Mouse (Mus musculus) liver, embryonic 14.5 days (tissue): Measurements from ENCODE around the gene Arhgap22. TPM values are rescaled to one million over a fixed set of nuclear protein-coding genes. Genes with fewer than 3 reads are reported as not detected.

Experiments used
- ATAC-seq: fragments of 200-750 bp; cut with Nextera tagmentation; 2 replicates; pipeline ENCODE4 v1.8.0; 2017; ENCODE audit warnings: moderate number of reproducible peaks, mild to moderate bottlenecking, moderate library complexity; ENCODE audit not compliant: insufficient read depth
- DNase-seq, 3 experiments: peaks; one replicate each; pipeline ENCODE4 v3.0.0-alpha.2; 2012 to 2013; ENCODE audit warnings: low read depth in 3 of 3, low spot score in 3 of 3
- H3K27ac ChIP-seq: fragments of 300-500 bp; sonication (generic); 2 replicates; pipeline ENCODE4 v1.5.1; 2014; ENCODE audit warnings: moderate library complexity, mild to moderate bottlenecking, control low read depth, inconsistent platforms
- H3K27me3 ChIP-seq: fragments of 300-500 bp; sonication (generic); 2 replicates; pipeline ENCODE4 v1.6.1; 2014; ENCODE audit warnings: mild to moderate bottlenecking, low read length, moderate library complexity; ENCODE audit not compliant: control insufficient read depth, insufficient read depth
- H3K36me3 ChIP-seq: fragments of 300-500 bp; sonication (generic); replicated peaks from 2 replicates; pipeline ENCODE4 v1.6.1; 2014; ENCODE audit warnings: low read depth; ENCODE audit not compliant: control insufficient read depth, insufficient read depth
- H3K4me1 ChIP-seq, 2 experiments: fragments of 200-500 bp in 1 of 2; fragments of 300-500 bp in 1 of 2; sonication (generic) in 1 of 2; replicated peaks; 2 replicates each; pipeline ENCODE4 v1.6.1; 2012 to 2014; ENCODE audit warnings: antibody characterized with exemption in 1 of 2, inconsistent platforms in 1 of 2, low read length in 1 of 2; ENCODE audit not compliant: control insufficient read depth in 2 of 2, insufficient read depth in 2 of 2
- H3K4me2 ChIP-seq: fragments of 300-500 bp; sonication (generic); 2 replicates; pipeline ENCODE4 v1.6.1; 2014; ENCODE audit warnings: low read depth, mild to moderate bottlenecking, control low read depth, moderate library complexity
- H3K4me3 ChIP-seq, 2 experiments: fragments of 200-500 bp in 1 of 2; fragments of 300-500 bp in 1 of 2; sonication (generic) in 1 of 2; 2 replicates each; pipeline ENCODE4 v1.5.1; 2012 to 2014; ENCODE audit warnings: low read depth in 2 of 2, low read length in 2 of 2, mild to moderate bottlenecking in 2 of 2, control low read depth in 1 of 2, inconsistent platforms in 1 of 2, moderate library complexity in 1 of 2; ENCODE audit not compliant: insufficient read depth in 1 of 2
- H3K9ac ChIP-seq: fragments of 300-500 bp; sonication (generic); replicated peaks from 2 replicates; pipeline ENCODE4 v1.6.1; 2014; ENCODE audit warnings: mild to moderate bottlenecking, control low read depth, moderate library complexity
- H3K9me3 ChIP-seq: fragments of 300-500 bp; sonication (generic); 2 replicates; pipeline ENCODE4 v1.6.1; 2016; ENCODE audit warnings: low read length, mixed read lengths; ENCODE audit not compliant: control insufficient read depth
- CTCF ChIP-seq: IDR thresholded peaks from 2 replicates; pipeline ENCODE4 v1.5.1; 2016; ENCODE audit warnings: antibody characterized with exemption, low read depth, control low read depth
- EP300 ChIP-seq: IDR thresholded peaks from 2 replicates; pipeline ENCODE4 v1.6.1; 2016; ENCODE audit warnings: antibody characterized with exemption, low read depth
- WGBS: fragments of 180-500 bp; shearing (Covaris S2); extraction: QIAGEN DNeasy Blood & Tissue Kit; methylation state at CpG from one replicate; pipeline ENCODE4 v1.1.7; 2014; ENCODE audit not compliant: insufficient replicate concordance; 5-methylcytosine and 5-hydroxymethylcytosine counted together
- polyA plus RNA-seq, 2 experiments: library from polyadenylated mRNA; depleted of rRNA in 1 of 2; stranded (reverse) in 1 of 2; unstranded in 1 of 2; fragments of >200 nt; fragmentation: Nextera tagmentation in 1 of 2; extraction: Ambion mirVana in 1 of 2; gene quantifications; 2 replicates each; pipeline versions ENCODE4 v1.2.1 to v1.2.3; 2012 to 2014

The Arhgap22 gene
- polyA plus RNA-seq, 2 experiments = 2.0 to 2.6 TPM

- H3K27me3 ChIP-seq = no peaks in the 10 kb centered on the region
- peaks cover 0 to 2% of the 10 kb centered on the region in 2 experiments; a peak in 1 of 4 replicates for H3K4me1 ChIP-seq
- no peak overlapping the region for H3K4me2 ChIP-seq
- TF ChIP-seq CTCF (no peak), EP300 (no peak)
- 45% methylated on average over 4 of the region's 4 CpGs for WGBS
- no peak overlapping the region for H3K4me3 ChIP-seq
- H3K9me3 ChIP-seq = no peaks in the 10 kb centered on the region
- H3K9ac ChIP-seq = no peak overlapping the region
- no peaks in the 10 kb centered on the region for H3K36me3 ChIP-seq
- no peak for DNase-seq
- no peak overlapping the region for H3K27ac ChIP-seq
- ATAC-seq = no peak
Observed at GRCm38 (mm10) chr14:33287920-33288319, 74.1 kb downstream of the Arhgap22 start.

GRCm38 (mm10) chr14:33290038-33290437, 76.2 kb downstream of the Arhgap22 start:
- Histone ChIP-seq H3K9me3 (no peaks in the 10 kb centered on the region), H3K4me1 (peaks cover 0 to 4% of the 10 kb centered on the region in 2 experiments; a peak in 1 of 4 replicates), H3K36me3 (no peaks in the 10 kb centered on the region), H3K27ac (no peak overlapping the region), H3K4me3 (no peak overlapping the region), H3K9ac (no peak overlapping the region), H3K27me3 (no peaks in the 10 kb centered on the region), H3K4me2 (no peak overlapping the region)
- ATAC-seq = no peak
- no peak for DNase-seq
- 40% methylated on average over 9 of the region's 9 CpGs for WGBS
- TF ChIP-seq CTCF (no peak), EP300 (no peak)

GRCm38 (mm10) chr14:33294488-33294887, 80.7 kb downstream of the Arhgap22 start:
- no peak overlapping the region for H3K9ac ChIP-seq
- no peak overlapping the region for H3K27ac ChIP-seq
- no peaks in the 10 kb centered on the region for H3K36me3 ChIP-seq
- no peaks in the 10 kb centered on the region for H3K9me3 ChIP-seq
- 0 out of 4 replicates have a peak, but pooled peaks cover 0 to 4% of the 10 kb centered on the region in 2 experiments for H3K4me1 ChIP-seq
- no peaks in the 10 kb centered on the region for H3K27me3 ChIP-seq
- TF ChIP-seq EP300 (0 out of 2 replicates have a peak, but pooled peaks have one; percentile 12), CTCF (no peak)
- H3K4me2 ChIP-seq = no peak overlapping the region
- 21% methylated on average over 1 of the region's 1 CpGs for WGBS
- DNase-seq (no peak), ATAC-seq (peak; percentile 70; the same call in 1 of the 2 replicates)
- H3K4me3 ChIP-seq = no peak overlapping the region

- no peak overlapping the region for H3K9ac ChIP-seq
- H3K36me3 ChIP-seq = no peaks in the 10 kb centered on the region
- 0 out of 4 replicates have a peak, but pooled peaks cover 0 to 2% of the 10 kb centered on the region in 2 experiments for H3K4me1 ChIP-seq
- no peaks in the 10 kb centered on the region for H3K27me3 ChIP-seq
- DNase-seq = no peak
- H3K4me3 ChIP-seq = no peak overlapping the region
- H3K4me2 ChIP-seq = no peak overlapping the region
- WGBS = 76% methylated on average over 16 of the region's 16 CpGs
- H3K27ac ChIP-seq = no peak overlapping the region
- TF ChIP-seq CTCF = no peak
- TF ChIP-seq EP300 = no peak
- no peaks in the 10 kb centered on the region for H3K9me3 ChIP-seq
- no peak for ATAC-seq
Observed at GRCm38 (mm10) chr14:33296698-33297341, 83.0 kb downstream of the Arhgap22 start.

- Histone ChIP-seq H3K4me3 (no peak overlapping the region), H3K4me2 (no peak overlapping the region), H3K4me1 (no peaks in the 10 kb centered on the region), H3K27me3 (no peaks in the 10 kb centered on the region), H3K9me3 (no peaks in the 10 kb centered on the region), H3K9ac (no peak overlapping the region), H3K27ac (no peak overlapping the region), H3K36me3 (no peaks in the 10 kb centered on the region)
- no peak for TF ChIP-seq CTCF
- TF ChIP-seq EP300 = no peak
- no peak for ATAC-seq
- DNase-seq = no peak
- 52% methylated on average over 2 of the region's 2 CpGs for WGBS
Observed at GRCm38 (mm10) chr14:33300591-33300990, 86.8 kb downstream of the Arhgap22 start.
